Mouse (Mus musculus) ES-Bruce4 (cell line): ENCODE measurements at regions not wholly inside any gene's neighbourhood (a gene's known extent, or its start where the extent isn't known, plus 50 kb on each side); places are given as distances from the start of the nearest gene placed in this dataset.

Source experiments
- CTCF ChIP-seq: IDR thresholded peaks from one replicate; pipeline ENCODE4 v1.8.1; 2011; ENCODE audit warnings: low read depth, low read length
- EP300 ChIP-seq: IDR thresholded peaks from 2 replicates; pipeline ENCODE4 v1.6.1; 2011; ENCODE audit warnings: low read depth, low read length; ENCODE audit not compliant: insufficient read depth
- POLR2A ChIP-seq: IDR thresholded peaks from one replicate; pipeline ENCODE4 v1.8.1; 2011; ENCODE audit warnings: low read length; ENCODE audit not compliant: insufficient read depth

DNA sequence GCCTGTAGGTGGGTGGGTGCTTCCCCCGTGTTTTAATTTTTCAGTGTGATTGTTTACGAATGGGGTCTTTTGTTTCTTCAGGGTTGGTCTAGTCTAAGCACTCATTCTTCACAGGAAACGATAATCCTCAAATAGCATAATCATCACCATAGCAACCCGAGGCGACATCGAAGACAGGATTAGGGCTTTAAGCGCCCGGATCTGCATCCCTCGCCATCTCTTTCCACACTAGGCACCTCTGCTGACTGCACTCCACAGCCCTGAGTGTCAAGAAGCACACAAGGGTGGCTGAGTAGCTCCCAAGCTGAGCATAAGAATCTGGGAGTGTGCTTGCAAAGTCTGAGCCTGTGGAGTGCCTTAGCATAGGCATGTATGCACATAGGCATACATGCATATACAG, 145.2 kb upstream of the Cdh4 start:
- TF ChIP-seq POLR2A (no peak), EP300 (no peak), CTCF (no peak)
